Mouse (Mus musculus) left cerebral cortex, adult 6 months (tissue): Measurements from ENCODE around the gene Rnf148. TPM values are rescaled to one million over a fixed set of nuclear protein-coding genes. Genes with fewer than 3 reads are reported as not detected.

ENCODE experiments used
- long read RNA-seq, 2 experiments: library from polyadenylated mRNA; unstranded; transcript quantifications; one replicate each; pipeline ENCODE4 v2.0.0; 2019 to 2020
- polyA plus RNA-seq: library from polyadenylated mRNA; unstranded; fragments of <200 nt; fragmentation: Nextera tagmentation; gene quantifications from 2 replicates; pipeline ENCODE4 v1.2.3, GENCODE M21; 2021

Gene Rnf148
- polyA plus RNA-seq: not detected in 2 replicates
- long read RNA-seq, experiment 1: 0 reads
- long read RNA-seq, experiment 2: 0 reads

DNA sequence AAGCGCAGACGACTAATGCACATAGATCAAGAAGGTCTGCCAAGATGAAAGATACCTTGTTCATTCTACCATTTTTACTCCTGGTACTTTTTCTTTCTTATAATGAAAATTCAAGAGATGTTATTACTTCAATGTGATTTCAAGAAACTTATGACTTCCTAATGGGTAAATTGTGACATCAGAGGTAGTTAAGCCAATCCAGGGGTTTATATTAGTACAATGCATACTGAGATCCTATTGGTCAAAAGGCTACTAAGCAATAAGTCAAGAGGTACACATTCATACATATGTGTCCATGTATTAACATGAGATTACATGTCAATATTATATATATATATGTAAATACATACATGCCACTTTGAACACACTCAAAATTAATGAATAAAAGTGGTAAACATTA lies at the start of gene Rnf148:
Gene Rnf148 (minus strand): TSS at position 101 of the 400 bp plus-strand sequence.

DNA sequence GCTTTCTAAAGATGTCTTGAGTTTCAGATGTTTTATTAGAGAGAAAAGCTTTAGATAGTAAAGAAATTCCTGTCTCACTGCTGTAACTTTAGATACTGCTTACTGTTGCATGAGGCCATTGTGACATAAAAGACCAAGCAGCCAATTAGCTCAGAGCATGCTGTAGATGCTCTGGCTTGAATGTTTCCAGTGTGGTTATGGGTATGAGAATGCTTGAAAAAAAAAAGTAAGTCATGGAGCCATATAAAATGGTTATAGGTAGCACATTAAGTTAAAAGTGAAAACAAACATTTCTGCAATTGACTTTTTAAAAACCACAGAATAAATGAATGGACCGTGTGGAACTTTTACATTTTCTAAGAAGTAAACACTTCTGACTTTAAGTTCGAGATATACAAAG lies 4.7 kb downstream of the Rnf148 start, which contains the start of gene Rnf133:
Gene Rnf133 (minus strand): TSS at position 101 of the 400 bp plus-strand sequence.

Other genes starting within 250 kb of the Rnf148 start
- gene Rnf133, start 4.8 kb downstream of the Rnf148 start, polyA plus RNA-seq: not detected in 2 replicates
- gene Cadps2, start 184.3 kb upstream of the Rnf148 start, polyA plus RNA-seq: 16.5 and 17.2 TPM in 2 replicates